Mouse (Mus musculus) adrenal gland, postnatal 36 days (tissue): ENCODE results near the gene Col5a2. TPM values are rescaled to one million over a fixed set of nuclear protein-coding genes. Genes with fewer than 3 reads are reported as not detected.

Source experiments
- DNase-seq, 2 experiments: peaks; one replicate each; pipeline ENCODE4 v3.0.0; 2021; ENCODE audit warnings: mixed read lengths in 1 of 2
- total RNA-seq, 2 experiments: library from RNA; stranded (reverse); gene quantifications; 2 replicates each; pipeline ENCODE4 v1.2.3; 2021

Col5a2 gene
- total RNA-seq, 2 experiments from 2014 or later: 11.4 to 23.9 TPM

- DNase-seq: peak in 1 of 2 experiments; percentile 18
Observed at GRCm38 (mm10) chr1:45429145-45429544, 73.9 kb downstream of the Col5a2 start.

DNA sequence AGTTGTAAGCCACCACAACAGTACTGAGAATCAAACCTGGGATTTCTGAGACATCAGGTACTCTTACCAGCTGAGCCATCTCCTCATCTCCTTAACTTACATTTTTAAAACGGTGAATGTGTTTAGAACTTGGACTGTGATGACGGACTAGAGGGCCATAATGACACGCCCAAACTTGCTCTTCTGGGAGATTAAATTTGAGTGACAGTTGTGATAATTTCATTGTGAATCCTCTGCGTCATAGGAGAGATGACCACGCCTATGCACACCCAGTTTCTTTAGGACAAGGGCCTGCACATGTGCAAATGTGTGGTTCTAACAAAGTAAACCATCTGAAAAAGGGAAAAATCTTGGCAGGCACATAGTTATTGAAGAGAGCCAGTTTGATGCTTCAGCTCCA, 79.2 kb downstream of the Col5a2 start:
- DNase-seq: no peak

- DNase-seq: no peak
Observed at GRCm38 (mm10) chr1:45420554-45420953, 82.5 kb downstream of the Col5a2 start.

- DNase-seq: no peak
Observed at GRCm38 (mm10) chr1:45419858-45420257, 83.2 kb downstream of the Col5a2 start.

GRCm38 (mm10) chr1:45381866-45382265, 121.2 kb downstream of the Col5a2 start:
- DNase-seq: no peak

DNA sequence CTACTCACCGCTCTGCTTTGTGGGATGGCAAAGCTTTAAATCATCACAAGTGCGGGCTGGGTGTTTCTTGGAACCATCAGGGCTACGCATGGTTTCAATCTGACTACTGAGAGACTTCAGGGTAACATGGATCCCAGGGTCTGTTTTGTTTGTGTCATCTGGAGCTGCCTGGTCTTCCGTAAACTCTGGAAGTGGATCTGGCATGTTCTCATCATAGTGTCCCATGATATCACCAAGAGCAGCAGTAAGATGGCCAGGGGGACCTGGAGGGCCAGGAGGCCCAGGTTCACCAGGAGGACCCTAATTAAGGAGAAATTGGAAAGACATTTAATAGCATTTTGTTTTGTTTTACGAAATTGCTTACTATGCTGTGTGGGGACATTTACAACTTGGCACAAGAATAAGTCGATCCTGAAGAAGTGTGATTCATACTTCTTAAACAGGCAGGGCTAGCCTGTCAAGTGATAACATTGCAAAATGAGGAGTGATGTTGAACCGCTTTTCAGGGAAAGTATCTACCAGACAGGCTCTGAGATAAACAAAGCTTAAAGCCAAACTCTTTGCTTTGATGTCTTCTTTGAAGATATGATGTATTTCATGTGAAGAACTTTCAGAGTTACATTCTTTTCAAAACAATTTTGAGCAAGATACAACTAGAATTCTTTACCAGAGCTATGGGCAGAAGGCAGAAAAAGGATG, 122.9 kb downstream of the Col5a2 start:
- DNase-seq: no peak

DNA sequence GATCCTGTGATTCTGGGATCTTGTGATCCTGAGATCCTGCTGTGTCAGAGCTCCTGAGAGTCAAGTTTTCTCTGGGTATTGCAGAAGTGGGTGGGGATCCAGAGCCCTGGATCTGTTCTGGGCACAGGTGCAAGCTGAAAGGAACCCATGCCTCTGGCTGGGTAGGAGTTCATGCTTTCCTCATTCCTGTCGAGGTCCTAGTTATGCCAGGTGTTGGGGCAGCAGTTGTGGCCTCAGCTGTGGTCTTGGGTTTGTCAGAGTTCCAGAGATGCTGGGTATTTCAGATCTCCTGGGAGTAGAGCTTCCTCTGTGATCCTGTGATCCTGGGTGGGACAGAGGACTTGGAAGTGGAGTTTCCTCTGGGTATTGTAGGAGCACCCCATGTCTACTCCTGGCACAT, 137.7 kb downstream of the Col5a2 start:
- no peak for DNase-seq

GRCm38 (mm10) chr1:45363274-45363673, 139.8 kb downstream of the Col5a2 start:
- DNase-seq: no peak

- no peak for DNase-seq
Observed at GRCm38 (mm10) chr1:45359673-45360072, 143.4 kb downstream of the Col5a2 start.

- DNase-seq: no peak
Observed at GRCm38 (mm10) chr1:45359147-45359546, 143.9 kb downstream of the Col5a2 start.

GRCm38 (mm10) chr1:45358020-45358419, 145.1 kb downstream of the Col5a2 start:
- DNase-seq: no peak

- DNase-seq: peak in 1 of 2 experiments; percentile 5
Observed at GRCm38 (mm10) chr1:45355944-45356343, 147.1 kb downstream of the Col5a2 start.

GRCm38 (mm10) chr1:45329149-45329548, 173.9 kb downstream of the Col5a2 start:
- no peak for DNase-seq

Other genes starting within 250 kb of the Col5a2 start
- 100 to 1,000 TPM; 175 to 416 TPM for gene Col3a1, start 191.7 kb downstream of the Col5a2 start, total RNA-seq